Mouse (Mus musculus) gastrocnemius, postnatal 4 days (tissue): ENCODE data around the gene Slc27a5. TPM values are rescaled to one million over a fixed set of nuclear protein-coding genes. Genes with fewer than 3 reads are reported as not detected.
A peak's percentile ranks its signal among the peaks of the same experiment; 100 is the strongest.

Experiments used
- DNase-seq, 2 experiments: peaks; one replicate each; pipeline ENCODE4 v3.0.0; 2021 to 2022; ENCODE audit warnings: low spot score in 2 of 2, mixed read lengths in 2 of 2
- total RNA-seq, 2 experiments: library from RNA; stranded (reverse); gene quantifications; 2 replicates each; pipeline ENCODE4 v1.2.3; 2021

Slc27a5 gene
- total RNA-seq, 2 experiments from 2014 or later, result 0.10 to 0.20 TPM

DNA sequence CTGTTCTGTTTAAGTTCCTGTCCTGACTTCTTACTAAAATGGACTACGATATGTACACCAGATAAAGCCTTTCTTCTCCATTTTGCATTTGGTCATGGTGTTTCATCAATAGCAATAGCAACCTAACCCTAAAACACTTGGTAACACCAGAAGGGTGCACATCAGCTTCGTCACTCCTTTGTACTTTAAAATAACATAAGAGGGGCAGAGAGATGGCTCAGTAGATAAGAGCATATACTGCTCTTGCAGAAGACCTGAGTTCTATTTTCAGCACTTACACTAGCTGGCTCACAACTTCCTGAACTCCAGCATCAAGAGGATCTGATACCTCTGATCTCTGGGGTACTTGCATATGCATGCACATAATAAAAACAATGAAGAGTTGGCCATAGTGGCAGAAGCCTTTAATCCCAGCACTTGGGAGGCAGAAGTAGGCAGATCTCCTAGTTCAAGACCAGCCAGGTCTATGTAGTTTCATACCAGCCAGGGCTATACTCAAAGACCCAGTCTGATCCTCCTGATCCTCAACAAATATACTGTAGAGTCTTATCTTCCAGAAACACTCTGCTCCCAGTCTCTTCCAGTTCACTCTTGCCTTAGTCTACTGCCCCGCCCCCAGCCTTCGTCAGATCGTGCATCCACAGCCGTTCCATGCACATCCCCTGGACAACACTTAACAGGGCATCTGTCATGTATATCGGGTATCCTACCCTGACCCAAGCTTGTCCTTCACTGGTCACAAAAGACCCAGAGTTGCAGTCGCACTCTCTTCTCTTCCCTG lies 10.4 kb downstream of the Slc27a5 start:
- DNase-seq, result no peak

DNA sequence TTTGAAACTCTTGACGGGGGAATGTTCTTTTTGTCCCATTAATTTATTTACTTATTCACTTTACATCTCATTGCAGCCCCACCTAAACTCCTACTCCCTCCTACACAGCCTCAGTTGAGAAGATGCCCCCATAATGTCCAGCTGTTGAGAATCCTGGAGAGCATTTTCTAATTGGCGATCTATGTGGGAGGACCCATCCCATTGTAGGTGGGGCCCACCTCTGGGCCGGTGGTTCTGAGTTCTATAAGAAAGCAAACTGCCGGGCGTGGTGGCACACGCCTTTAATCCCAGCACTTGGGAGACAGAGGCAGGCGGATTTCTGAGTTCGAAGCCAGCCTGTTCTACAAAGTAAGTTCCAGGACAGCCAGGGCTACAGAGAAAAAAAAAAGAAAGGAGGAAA lies 11.1 kb downstream of the Slc27a5 start:
- no peak for DNase-seq

DNA sequence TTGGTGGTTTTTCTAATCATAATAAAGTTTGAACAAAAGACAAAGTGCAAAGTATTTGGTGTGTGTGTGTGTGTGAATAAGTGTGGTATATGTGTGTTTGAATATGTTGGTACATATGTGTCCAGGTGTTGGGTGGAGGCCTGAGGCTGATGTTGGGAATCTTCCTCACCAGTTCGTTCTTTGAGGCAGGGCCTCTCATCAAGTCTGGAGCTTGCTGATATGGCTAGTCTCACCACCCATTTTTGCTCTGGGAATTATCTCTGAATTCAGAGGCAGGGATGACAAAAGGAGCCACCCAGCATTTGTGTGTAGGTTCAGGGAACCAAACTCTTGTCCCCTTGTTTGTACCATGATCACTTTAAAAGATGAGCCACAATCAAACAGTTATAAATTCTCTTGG lies 12.3 kb downstream of the Slc27a5 start:
- no peak for DNase-seq

DNA sequence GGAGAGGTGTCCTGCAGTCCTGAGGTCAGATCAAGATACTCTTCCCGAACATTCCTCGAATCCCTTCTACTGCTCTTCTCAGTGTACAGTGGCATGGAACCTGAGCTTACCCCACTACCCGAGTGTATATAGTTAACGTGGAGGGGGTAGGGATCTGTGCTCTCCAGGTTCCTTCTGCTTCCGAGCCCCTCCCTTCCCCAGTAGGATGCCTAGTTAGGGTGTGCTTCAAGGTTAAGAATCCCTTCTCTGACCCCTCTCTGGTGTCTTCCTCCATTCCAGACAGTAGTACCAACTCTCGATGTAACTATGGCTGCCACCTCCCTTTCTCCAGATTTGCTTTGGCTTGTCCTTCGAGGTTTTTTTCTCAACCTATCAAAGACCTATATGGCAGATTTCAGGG lies 17.7 kb downstream of the Slc27a5 start:
- DNase-seq, result no peak

DNA sequence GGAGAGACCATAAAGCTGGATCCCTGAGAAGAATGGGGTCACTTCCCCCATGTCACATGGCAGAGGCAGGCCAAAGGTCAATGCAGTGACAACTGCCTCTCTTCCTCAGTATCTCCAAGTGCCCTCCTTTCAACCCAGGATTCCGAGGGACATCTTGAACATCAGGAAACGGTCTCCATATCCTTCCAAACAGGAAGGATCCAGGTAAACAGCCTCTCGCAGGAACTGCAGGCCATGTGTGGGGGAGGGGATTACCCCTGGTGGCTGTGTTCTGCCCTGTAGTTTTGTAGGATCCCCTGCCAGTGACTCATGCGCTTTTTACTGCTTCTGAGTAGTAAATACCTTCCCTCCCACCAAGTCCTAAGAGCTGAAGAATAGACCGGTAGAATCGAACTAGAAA lies 18.2 kb downstream of the Slc27a5 start:
- DNase-seq, result no peak

DNA sequence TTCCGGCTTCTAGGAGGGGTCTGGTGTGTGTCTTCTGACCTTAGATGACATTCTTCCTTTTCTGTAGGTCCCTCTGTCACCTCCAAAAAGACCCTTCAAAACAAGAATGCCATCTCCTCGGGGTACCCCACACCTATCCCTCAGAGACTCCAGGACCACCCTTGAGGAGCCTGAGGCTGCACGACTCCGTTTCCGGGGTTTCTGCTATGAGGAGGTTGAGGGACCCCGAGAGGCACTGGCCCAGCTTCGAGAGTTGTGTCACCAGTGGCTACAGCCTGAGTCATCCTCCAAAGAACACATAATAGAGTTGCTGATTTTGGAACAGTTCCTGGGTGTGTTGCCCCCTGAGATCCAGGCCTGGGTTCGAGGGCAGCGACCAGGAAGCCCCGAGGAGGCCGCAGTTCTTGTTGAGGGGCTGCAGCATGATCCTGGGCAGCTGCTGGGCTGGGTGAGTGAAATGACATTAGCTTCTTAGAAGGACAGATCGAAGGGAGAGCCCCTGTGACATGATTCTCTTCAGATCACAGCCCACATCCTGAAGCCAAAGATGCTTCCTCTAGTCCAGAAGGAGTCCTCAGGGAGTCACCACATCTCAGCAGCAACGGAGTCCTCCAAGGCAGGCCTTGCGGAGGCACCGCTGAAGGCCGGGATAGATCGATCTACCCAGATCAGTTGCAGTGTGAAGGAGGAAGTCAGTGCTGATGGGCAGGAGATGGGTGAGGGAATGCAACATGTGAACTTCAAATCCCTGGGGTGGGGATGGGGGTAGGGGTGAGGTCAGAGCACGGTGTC lies 18.9 kb downstream of the Slc27a5 start:
- no peak for DNase-seq

DNA sequence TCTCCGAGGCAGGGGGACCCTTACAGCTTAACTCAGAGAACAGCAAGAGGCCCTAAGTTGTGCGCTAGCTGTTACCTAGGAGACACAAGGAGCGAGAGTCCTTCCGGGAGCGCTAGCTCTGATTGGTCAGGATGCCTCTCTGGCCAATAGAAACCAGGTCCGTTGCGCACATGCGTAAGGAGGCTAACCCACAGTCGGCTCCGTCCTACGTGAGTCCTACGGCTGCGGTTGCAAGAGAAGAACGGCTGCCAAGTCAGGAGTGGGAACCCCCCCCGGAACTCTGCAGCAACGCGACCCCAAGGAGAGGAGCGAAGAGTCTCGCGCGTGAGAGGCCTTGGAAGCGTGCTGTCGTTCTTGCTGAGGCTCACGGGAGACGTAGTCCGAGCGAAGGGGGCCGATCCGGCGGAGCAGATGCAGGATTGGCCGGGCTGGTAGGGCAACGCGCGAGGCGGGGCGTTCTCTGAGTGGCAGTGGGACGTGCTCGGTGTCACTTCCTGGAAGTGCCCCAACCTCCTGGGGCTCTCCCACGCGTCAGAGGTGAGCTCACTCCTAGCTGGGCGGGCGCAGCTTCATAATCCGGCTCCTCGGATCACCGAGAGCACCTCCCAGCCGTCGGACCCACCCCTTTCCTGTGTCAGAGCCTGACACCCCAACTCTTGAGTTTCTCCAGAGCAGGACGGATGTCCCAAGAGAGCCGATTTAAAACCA lies 20.2 kb downstream of the Slc27a5 start, which contains the start of gene Zfp446:
Gene Zfp446 (plus strand): TSS at position 167 of the 708 bp plus-strand sequence.
- peak; percentile 92 to 99 for DNase-seq

DNA sequence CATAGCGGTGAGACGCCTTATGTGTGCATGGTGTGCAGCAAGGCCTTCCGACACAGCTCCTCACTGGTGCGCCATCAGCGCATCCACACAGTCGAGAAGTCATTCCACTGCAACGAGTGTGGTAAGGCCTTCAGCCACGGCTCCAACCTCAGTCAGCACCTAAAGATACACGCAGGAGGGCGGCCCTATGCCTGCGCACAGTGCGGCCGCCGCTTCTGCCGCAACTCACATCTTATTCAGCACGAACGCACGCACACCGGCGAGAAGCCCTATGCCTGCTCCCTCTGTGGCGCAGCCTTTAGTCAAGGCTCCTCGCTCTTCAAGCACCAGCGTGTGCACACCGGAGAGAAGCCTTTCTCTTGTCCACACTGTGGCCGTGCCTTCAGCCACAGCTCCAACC lies 27.1 kb downstream of the Slc27a5 start:
- no peak for DNase-seq

DNA sequence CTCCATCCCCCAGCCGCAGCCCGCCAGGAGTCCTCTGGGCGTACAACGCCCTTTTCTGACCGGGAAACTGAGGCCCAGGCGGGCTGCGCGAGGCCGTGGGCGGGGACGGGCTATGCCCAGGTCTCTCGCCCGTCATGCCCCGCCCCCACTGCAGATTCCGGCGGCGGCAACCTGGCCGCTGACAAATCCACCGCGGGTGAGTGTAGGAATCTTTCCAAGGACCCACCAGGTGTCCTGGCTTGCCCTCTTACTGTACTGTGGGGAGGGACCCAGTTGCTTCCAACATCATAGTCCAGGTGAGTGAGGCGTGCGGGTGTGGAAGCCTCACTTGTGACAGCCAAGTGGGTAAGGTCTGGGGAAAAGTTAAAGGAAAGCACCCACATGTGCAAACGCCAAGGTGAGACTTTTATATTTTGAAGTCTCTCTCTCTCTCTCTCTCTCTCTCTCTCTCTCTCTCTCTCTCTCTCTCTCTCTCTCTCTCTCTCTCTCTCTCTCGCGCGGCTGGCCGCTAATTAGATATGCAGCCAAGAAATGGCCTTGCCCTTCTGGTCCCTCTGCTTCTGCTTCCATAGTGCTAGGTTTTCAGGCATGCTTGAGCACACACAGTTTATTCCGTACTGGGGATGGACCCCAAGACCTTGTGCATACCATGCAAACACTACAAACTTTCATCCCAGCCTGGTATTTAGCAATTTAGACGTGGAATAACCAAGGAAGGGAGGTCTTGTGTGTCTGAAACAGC lies 31.7 kb downstream of the Slc27a5 start:
- DNase-seq, result peak in 1 of 2 experiments; percentile 51

DNA sequence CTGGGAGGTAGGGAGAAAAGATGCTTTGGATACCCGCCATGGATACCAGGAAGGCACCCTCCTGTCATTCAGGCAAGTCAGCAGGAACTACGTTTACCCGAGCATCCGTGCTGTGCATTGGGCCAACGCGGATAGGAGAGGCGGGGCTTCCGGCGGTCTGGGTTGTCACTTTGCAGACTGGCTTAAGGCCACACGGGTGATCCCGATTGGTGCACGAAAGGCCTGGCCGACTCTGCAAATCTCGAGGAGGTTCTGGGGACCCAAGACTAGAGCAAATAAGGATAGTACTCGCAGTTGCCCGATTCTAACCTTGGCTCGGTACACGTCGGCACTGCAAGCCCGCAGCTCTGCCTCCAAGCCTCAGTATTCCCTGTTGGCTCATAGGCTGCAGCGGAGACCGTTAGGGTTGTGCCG lies 32.3 kb downstream of the Slc27a5 start, which contains the start of gene Zfp324:
Gene Zfp324 (plus strand): TSS at position 161 of the 414 bp plus-strand sequence.
- peak; percentile 66 to 89 for DNase-seq

DNA sequence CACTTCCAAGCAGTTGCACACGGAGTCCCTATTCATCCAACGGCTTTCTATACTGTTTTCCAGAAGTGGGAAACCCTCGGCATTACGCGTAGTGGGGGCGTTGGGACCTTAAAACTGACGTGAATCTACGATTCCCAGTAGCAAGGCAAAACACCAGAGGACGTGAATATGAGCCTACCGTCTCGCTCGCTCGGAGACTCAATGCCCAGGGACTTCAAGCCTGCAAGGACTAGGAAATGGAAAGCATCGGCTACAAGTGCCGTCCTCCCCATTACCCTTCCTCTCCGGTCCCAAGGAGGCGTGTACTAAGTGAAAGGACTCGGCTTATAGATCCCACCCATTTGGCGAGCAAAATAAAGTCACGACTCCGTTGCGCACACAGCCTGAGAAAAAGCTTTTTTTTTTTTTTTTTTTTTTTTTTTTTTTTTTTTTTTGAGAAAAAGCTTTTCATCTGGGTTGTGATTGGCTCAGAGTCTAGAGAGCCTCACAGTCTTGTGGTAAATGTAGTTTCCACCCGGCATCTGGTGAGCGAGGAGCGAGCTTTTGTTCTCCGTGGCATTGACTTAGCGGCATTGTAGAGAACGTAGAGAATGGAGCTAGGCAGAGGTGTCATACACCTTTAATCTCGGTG lies 36.4 kb downstream of the Slc27a5 start:
- DNase-seq, result peak in 1 of 2 experiments; percentile 34

DNA sequence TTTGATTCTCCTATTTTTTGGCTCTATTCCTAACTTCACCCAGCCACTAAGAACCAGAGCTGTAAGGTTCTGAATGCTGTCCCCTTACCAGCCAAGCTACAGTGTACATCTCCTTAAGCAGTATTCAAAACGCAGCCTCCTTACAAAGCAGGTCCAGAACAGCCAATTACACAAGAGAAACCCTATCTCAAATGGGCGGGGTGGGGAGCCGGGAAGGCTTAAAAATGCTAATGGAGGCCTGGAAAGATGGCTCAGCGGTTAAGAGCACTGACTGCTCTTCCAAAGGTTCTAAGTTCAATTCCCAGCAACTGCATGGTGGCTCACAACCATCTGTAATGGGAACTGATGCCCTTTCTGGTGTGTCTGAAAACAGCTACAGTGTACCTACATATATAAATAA lies 38.3 kb downstream of the Slc27a5 start:
- no peak for DNase-seq

DNA sequence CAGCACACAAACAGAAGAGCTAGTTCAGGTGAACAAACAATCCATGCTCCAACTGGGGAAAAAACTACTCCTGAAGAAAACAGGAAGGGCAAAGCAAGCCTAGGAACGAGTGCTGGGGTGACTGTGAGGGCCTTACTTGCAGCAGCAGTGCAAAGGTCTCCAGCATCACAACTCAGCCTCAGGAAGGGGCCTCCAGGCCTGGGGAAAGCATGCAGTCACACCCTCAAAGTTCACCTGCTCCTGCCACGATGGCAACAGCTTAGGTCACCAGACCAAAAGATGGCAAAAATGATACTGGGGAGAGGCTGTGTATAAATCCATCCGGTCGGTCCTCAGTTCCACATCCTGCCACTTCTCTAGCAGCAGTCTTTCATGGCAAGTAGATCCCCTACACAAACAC lies 39.0 kb downstream of the Slc27a5 start:
- no peak for DNase-seq

DNA sequence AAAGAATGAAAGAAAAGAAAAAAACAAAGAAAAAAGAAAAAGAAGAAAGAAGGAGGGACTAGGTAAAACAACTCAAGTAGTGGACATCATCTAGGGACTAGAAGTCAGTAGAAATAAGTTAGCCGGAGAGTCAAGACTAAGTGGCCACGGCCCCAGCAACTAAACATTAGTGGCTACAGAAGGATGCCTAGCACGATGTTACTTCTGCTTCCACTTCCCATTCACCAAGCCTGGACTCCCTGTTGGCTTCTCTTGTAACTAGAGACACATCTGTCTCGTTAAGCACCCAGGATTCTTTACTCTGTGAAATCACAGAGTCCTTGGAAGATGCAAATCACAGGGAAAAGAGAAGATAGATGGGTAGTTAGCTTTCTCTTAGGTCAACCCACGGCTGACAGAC lies 40.5 kb downstream of the Slc27a5 start:
- no peak for DNase-seq

DNA sequence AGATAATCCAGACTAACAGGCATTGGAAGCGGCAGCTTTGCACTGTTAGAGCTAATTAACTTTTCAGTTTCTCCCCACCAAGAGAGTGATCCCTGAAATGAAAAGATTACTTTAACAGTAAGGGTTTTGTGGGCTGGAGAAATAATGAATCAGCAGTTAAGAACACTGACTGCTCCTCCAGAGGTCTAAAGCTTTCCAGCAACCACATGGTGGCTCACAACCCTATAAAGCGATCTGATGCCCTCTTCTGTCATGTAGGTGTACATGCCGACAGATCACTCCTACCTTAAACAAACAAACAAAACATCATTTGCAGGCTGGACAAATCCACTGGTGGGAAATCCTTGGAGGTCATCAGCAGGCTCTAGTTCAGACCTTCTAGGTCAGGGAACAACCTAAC lies 43.1 kb downstream of the Slc27a5 start:
- no peak for DNase-seq

DNA sequence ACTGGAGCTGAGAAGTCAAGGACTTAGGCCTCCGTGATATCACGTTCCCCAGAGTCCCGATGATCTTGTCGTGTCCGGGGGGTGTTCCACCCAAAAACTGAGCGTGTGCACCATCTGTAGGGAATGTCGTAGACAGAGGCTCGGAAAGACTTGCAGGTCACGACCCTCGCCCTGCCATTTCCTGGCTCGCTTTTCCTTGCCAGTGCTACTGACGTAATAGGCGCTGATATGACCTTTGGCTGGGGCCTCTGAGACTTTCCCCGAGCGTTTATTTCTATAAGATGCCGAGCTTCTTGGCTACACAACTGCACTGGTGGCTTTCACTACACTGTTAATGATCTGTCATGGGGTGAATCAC lies 48.1 kb downstream of the Slc27a5 start:
- DNase-seq, result peak in 1 of 2 experiments; percentile 24

DNA sequence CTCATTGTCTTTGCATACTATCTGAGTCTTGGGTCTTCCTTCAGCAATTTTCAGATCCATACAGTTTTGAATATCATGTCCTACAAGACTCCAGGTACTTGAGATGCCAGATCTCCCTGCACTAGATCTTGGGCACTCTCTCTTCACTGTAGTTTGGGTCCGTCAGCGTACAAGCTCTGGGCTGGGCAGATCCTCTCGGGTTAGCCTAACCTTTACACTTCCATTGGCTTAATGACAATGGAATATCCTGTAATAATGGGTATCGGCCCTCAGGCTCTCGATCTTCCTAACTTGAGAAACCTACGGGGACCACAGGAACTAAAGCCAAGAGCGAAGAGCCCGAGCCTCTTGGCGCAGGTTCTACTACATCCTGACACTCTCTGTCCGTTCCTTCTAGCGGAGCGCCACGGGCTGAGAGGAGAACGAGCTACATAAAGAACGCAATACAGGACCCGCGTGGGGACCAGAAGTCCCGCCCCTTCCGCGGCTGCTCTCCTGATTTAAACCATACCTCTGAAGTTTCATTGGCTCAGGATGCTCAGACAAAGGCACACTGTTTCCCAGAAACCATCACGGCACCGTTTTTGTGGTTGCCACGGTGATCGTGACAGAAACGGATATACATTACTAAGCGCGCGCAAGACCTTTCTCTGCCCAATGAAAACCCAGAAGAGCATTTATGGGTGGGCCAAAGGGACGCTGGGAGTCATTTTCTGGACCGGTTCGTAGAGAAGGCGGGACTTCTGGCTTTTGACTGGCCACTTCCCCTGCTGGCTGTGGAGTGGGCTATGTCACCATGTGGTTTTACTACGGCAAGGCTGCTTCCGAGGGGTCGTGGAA lies 48.7 kb downstream of the Slc27a5 start:
- DNase-seq, result peak; percentile 68 to 89

DNA sequence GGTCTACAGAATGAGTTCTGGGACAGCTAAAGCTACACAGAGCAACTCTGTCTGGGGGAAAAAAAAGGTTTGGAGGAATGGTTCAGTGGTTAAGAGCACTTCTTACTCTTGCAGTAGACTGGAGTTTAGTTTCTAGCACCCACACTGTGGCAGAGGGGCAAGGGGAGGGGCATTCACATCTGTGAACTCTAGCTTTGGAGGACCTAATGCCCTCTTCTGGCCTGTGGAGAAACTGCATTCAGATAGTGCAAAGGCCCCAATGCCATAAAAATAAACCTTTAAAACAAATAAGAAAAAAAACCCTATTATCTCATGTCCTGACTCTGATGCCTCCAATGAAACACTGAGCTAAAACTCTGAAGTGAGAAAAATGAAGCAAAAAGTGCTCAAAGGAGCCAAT lies 54.5 kb downstream of the Slc27a5 start:
- DNase-seq, result no peak

DNA sequence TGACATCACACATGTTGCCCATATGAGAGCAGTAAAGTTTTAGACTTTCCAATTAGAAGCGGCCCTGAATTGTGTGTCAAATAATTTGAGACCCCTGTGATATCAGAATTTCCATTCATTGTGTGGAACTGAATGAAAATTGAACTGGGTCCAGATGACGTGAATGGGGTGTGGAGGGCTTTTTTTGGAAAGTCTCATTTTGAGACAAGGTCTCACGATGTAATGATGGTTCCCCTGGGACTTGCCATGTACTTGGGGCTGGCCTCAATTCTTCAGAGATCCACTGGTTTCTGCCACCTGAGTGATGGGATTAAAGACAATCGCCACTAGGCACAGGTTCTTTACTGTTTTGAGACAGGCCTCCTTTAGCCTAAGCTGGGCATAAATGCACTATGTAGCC lies 57.4 kb downstream of the Slc27a5 start:
- no peak for DNase-seq
